Mouse (Mus musculus) inflammation-experienced regulatory T-cells, adult 6 months (primary cell): Measurements from ENCODE around the gene Smim26. TPM values are rescaled to one million over a fixed set of nuclear protein-coding genes. Genes with fewer than 3 reads are reported as not detected.
"Not testable (repeated sequence)": the region's sequence is repeated elsewhere in the genome, so short reads cannot be mapped to it uniquely, and the experiment has no call there.

Experiments
- ATAC-seq: one replicate; pipeline ENCODE4 v1.8.0; 2017
- polyA plus RNA-seq, 3 experiments: library from polyadenylated mRNA; unstranded; fragments of 100-300 nt; shearing (Covaris generic); gene quantifications; one replicate each; pipeline ENCODE4 v1.2.1; 2017

Smim26 gene
- 10 to 100 TPM; 23.4 to 29.0 (median 24.8) TPM for polyA plus RNA-seq

DNA sequence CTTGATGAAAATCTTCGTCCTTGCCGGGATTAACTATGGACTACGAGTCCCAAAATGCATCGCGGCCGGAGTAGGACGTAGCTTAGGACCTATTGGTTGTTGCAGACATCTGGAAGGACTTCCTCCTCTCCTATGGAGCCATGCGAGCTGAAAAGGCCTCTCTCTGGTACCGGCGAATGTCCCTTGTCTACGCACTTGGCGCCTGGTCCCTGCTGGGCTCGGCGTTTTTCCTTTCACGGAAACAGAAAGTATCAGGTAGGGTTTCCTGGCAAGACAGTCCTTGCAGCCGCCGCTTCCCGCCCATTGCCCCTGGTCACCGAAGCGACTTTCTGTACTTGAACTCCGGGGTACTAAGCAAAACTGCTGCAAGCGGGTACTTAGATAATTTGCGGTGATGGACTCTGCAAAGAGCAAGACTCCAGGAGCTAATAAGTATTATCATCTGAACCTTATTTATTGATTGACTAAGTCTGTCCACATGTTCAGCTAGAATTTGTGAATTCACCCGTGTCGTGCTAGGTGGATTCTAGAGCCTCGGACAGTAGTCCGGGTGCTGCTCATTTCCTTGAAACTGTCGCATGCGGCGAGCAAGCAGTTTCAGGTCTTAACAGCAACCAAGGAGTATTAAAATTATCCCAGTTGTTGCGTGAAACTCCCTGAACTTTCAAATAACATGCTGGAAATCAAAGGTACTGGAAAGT is at the start of gene Smim26:
Gene Smim26 (plus strand): TSS at position 104 of the 701 bp plus-strand sequence.
- peak; percentile 100 for ATAC-seq

DNA sequence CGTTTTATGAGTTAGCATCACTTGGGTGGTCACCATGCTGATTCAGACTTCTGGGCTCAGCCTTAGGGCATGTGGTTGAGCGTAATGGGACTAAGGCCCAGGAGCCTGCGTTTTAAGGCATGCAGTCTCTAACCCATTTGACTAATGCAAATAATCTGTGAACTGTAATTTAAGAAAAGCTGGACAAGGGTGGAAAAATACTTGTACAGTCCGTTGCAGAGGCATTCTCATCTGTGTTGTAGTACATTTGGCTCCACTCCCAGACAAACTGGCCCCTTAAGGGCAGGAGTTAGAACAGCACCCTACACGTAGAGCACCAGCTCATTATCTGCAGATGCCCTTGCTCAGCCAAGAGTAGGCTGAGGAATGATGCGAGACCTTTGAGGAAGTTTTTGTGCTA is 49.2 kb upstream of the Smim26 start:
- no peak for ATAC-seq

DNA sequence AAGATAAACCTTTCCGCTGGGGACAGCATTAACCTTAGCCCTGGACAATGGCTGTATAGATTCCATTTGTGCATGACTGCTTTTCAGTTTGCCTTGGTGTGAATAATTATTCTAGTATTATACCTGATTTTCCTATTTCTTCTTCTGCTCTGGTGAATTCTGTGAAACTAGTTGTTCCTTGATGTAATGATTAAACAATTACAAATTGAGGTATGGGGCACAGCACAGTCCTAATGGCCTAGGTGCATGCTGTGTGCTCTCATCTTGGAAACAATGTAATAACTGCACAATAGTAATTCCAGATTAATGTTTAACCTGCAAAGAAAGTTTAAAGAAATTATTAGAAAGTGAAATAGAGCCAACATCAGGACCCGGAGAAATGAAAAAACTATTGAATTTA is 48.8 kb upstream of the Smim26 start:
- no peak for ATAC-seq

DNA sequence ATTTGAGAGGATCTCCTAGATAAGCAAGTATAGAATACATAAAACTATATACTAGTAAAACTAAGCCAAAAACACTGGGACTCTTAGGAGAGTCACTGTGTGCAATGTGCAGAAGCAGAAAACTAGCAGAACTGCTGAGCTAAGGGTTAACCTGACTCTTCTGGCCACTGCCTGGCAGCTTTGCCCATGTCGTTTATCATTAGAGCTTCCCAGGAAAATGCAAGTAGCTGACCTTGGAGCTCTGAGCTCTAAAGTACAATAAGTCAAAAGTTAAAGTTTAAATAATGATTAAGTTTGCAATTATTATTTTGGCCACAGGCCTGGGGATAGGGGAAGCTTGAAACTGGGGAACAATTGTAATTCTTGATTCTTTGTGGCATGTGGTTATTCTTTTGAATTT is 48.4 kb upstream of the Smim26 start:
- no peak for ATAC-seq

DNA sequence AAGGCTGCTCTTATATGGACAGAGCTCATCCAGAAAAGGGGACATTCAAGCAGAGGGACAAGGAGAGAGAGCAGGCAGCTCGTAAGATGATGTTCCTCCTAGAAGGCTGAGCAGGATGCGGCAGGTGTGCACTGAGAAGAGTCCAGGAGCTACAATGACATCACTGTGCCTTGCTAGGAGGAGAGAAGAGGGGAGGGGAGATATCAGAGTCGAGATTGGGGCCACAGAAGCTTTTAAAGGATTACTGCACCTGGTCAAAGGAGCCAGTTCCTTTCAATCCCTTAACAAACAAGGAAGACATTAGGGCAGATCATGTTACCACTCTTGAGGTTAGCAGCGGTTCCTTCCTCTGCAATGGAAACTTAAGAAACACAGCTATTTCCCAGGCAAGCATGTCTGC is 46.3 kb upstream of the Smim26 start:
- ATAC-seq = no peak

DNA sequence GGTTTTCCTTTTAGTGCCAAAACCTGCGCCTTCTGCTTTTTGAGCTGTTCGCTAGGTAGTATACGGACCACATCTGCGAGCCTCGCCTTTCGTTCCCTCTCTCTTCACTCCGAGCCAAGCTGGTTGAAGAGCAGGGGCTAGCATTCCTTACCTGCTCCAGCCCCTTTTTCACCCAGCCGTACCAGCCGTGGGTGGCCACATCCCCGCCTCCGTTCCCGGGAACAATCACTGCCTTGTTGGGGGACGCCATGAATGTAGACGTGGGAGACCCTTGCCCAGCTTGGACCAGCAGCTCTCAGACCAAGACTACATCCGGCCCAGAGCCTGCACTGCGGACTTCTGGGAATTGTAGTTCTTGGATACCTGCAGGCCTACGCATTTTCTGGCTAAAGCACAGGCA is 43.3 kb upstream of the Smim26 start, which contains the start of gene Rbbp9:
Gene Rbbp9 (minus strand): TSS at position 341 of the 400 bp plus-strand sequence.
- peak; percentile 78 for ATAC-seq

DNA sequence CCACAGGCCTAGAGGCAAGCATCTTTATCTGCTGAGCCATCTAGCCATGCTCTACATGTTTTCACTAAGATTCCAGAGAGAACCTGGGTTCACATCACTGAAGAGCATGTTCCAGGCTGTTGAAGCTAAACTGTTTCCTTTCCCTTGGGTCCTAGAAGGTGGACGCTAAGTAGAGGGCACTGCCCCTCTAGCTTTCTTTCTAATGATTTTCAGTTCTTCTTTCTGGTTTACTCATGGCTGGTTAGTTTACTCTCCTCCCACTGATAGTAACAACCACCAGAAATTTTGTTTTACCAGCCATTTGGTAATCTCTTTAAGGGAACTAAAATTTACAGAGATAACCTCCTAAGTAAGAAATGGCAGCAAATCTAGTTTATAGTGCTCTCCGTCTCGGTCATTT is 39.9 kb upstream of the Smim26 start:
- ATAC-seq = no peak

DNA sequence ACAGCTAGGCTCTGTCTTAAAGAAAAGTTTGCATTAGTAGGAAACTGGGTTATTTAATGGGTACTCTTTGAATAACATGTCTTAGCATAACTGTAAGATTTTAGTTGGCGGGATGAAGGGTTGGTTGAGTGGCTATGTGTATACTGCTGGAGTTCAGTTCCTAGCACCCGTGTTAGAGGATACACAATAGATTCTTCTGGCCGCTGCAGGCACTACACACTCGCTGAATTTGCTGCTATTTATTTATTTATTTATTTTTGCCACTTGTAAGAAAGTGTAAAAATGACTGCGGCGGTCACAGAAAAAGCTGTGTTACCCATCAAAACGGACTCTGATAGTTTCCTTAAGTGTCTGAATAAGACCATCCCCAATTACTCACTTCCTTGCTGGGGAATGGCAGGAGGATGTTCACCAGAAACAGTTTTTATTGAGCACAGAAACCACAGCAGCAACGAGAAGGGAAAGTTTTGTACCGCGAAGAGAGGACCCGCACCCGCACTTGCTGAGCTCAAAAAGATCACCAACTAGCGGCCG is 38.5 kb upstream of the Smim26 start:
- ATAC-seq = peak; percentile 26

DNA sequence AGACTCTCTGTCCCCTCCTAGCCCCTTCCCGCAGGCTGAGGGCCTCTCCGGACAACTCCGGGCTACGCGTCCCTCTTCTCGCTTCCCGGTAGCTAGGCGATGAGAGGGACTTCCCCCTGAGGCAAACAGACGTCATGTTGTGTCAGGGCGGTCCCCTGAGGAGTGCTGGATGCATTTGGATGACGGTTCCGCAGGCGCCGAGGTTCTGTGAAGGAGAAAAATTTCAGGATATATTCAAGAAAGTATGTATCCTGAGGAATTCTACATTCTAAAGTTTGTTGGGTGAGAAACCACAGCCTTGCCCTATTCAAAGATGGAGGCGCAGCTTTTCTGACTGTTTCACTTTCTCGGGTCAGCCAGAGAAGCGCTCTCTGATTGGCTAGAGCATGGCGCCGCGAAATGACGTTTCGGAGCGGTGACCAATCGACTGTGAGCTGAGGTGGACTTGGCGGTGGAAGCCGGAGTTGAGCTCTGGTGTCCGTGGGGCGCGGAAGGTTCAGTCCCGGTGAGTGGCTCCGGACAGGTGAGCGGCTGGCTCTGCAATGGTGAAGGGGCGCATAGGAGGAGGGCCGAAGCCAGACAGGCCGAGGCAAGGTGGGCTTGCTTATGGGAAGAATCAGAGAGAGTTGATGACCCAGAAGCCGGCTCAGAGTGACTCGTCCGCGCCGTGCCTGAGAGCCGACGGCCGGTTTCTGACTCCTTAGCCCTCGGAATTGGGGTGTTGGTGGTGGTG is 37.9 kb upstream of the Smim26 start, which contains the start of gene Sec23b:
Gene Sec23b (plus strand): TSS at position 410 of the 733 bp plus-strand sequence.
- ATAC-seq = peak; percentile 96

DNA sequence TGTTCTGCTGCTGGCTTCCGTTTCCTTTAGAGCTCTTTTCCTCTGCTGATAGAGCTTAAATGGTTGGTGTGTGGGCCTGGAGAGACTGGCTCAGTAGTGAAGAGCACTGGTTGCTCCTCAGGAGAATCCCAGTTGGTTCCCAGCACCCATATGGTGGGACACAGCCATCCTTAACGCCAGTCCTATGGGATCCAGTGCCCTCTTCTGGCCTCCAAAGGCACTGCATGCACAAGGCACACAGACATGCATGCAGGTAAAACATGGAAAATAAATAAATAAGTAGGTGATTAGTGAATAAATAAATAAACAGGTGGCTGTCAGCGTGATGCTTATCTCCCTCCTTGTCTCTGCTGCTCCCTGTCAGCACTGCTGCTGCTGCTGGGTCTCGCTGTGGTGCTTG is 5.1 kb upstream of the Smim26 start:
- no peak for ATAC-seq

DNA sequence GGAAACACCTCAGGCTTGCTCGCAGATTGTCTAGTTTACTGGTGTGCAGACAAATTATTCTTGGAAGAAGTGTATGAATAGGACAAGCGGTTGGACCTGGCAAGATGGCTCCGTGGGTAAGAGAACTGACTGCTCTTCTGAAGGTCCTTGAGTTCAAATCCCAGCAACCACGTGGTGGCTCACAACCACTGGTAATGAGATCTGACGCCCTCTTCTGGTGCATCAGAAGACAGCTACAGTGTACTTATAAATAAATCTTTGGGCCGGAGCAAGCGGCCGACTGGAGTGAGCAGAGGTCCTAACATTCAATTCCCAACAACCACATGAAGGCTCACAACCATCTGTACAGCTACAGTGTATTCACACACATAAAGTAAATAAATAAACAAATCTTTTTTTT is 818 bp upstream of the Smim26 start:
- ATAC-seq = not testable (repeated sequence)

DNA sequence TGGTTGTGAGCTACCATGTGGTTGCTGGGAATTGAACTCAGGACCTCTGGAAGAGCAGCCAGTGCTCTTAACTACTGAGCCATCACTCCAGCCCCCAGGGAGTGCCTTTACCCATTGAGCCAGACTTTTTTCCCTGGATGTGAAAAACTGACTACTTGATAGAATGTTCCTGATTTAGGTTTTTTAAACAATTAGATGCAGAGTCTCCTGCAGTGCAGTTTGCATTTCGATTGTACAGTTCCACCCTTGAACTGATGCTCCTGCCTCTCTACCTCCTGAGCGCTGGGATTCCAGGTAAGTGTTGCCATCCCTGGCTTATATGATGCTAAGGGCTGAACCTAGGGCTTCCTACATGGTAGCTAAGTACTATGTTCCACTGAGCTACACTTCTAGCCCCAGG is 4.2 kb downstream of the Smim26 start:
- ATAC-seq = no peak

DNA sequence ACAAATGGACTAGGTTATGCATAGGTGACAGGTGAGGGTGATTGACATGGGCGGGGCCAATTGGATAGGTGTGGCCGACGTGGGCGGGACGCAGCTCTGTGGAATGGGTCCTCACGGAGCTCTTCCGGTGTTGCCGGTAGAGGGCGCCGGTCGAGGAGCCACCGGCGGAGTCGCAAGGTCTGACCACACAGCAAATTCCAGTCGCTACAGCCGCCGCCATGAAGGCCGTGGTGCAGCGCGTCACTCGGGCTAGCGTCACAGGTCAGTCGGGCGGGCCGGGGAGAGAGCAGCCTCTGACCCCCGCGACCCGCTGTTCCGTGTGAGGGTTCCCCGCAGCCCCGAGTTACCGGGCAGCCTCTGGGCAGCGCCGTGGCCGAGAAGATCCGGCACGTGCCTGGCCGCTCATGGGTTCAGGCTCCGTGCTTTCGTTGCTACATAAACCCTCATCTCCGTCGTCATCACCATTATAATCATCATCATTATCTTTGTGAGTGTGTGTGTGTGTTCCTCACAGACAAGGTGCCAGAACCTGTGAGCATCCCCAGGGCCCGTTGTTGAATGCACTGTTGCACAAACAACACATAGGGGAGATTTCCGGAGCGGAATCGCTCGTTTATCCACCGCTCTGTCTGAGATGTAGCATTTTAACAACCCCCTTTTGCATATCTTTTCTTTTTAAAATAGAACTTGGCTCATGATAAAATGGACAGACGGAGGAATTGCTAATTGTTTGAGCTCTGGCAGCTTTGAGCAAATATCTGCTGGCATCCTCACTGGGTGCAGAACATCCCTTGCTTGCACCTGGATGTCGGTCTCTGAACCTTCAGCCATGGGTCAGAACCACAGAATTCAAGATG is 6.2 kb downstream of the Smim26 start, which contains the start of gene Dtd1:
Gene Dtd1 (plus strand): TSS at position 67 of the 857 bp plus-strand sequence.
- peak; percentile 92 for ATAC-seq

DNA sequence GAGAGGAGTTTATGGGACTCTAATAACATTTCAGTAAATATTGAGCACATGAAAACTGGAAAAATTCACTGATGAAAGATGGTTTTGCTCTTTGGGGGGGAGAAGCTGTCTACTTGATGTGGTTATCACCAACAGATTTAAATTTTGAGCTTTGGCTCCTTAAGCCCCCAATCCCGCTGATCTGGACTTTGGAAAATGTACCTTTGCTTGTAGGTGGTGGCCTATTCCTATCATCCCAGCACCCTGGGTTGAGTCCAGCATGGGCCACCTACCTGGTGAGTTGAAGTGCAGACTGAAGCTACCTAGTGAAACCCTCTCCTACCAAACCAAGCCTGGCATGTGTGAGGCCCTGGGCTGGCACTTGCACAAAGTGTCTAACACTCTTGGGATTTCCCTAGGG is 7.7 kb downstream of the Smim26 start:
- ATAC-seq = no peak

DNA sequence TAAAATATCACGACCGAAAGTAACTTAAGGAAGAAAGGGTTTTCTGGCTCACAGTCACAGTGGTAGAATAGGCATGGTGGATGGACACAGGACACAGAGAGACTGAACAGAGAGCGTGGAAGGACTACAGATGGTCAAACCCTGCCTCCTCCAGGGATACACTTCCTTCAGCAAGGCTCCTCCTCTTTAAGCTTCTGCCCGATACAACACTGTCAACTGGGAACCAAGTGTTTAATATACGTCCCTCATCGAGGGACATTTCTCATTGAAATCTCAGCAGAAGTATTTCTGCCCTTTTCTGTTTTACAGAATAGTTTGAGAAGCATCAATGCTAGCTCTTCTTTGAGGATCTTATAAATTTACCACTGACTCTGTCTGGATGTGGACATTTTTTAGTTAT is 20.1 kb downstream of the Smim26 start:
- ATAC-seq = no peak

DNA sequence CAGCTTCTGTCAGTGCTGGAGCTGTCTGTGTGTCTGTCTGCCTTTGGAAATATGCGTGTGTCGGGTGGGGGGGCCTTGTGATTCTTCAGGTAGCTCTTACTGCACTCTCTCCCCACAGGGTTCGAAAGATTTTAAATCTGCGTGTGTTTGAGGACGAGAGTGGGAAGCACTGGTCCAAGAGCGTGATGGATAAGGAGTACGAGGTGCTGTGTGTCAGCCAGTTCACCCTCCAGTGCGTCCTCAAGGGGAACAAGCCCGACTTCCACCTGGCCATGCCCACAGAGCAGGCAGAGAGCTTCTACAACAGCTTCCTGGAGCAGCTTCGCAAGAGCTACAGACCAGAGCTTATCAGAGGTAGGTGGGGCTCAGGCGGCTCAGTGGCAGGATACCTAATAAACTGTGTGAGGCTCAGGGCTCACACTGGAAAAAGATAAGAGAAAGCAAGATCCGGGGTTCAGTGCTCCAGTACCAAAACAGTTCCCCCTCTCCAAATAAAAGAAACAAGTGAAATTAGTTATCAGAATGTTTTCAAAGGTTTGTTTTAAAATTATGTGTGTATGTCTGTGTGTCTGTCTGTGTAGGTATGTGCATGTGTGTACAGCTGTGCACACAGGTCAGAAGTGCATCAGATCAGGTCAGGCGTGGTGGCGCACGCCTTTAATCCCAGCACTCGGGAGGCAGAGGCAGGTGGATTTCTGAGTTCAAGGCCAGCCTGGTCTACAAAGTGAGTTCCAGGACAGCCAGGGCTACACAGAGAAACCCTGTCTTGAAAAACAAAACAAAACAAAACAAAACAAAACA is 23.4 kb downstream of the Smim26 start:
- no peak for ATAC-seq

DNA sequence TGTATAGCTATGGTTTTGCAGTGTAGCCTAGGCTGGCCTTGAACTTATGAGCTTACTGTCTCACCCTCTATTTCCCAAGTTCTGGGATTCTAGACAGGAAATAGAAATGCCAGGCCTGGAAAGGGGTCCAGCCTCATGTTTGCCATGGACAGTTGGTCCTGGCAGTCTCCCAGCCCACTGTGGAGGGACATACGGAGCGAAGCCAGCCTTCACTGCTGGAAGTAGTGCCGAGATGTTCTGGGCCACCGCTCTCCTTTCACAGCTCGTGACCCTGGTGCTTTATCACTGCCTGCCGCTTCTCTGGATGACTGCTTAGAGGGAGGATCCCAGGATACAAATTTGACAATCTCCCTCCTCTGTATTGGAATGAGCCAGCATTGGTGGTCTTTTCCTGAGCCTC is 27.6 kb downstream of the Smim26 start:
- ATAC-seq = no peak

DNA sequence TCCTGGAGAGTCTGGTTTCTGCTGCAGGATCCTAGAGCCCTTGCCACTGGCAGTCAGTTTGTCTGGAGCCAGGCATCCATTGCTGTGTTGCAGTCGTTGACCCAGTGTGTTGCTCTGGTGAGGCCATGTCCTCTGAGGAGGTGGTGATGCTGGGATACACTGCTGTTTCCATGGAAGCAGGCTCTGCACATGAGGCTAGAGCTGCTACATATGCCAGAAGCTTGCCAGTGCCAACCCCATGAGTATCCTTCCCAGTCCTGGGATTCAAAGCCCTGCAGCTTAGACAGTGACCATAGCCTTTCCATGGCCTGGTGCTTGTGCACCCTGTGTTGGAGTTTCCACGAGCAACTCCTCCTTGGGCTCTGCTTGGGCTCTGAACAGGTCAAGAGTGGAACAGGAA is 39.7 kb downstream of the Smim26 start:
- ATAC-seq = no peak

DNA sequence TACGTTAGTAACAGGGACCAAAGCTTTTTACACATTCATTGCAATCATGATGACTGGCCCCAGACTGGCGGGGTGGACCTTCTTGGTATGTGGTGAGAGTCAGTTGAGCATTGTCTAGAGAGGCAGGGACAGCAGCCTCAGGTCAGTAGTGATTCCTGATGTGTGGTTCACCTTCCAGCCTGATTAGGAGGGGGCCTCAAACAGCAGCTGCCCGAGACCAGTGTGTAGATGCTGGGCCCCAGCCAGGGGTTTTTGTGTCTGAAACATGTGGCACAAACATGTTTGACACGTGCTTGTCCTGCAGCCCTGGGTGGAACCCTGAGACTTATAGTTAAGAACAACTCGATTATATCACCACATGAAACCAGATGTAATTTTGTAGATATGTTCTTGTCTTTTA is 40.4 kb downstream of the Smim26 start:
- no peak for ATAC-seq

DNA sequence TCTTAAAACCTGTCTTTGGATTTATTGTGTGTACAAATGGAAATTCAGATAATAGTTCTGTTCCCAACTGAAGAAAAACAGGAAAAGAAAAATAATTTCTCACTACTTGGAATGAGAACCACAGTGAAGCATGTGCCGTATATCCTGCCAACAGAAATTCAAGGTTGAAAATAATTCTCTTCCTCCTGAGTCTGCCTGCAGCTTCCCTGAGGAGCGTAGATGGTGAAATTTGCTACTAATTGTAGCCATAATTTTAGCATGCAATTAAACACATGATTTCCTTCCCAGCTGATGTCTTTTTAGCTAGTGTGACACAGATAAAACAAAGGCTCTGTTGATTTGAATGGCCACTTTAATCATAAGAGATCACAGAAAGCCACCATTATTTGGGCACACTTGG is 40.9 kb downstream of the Smim26 start:
- ATAC-seq = no peak

DNA sequence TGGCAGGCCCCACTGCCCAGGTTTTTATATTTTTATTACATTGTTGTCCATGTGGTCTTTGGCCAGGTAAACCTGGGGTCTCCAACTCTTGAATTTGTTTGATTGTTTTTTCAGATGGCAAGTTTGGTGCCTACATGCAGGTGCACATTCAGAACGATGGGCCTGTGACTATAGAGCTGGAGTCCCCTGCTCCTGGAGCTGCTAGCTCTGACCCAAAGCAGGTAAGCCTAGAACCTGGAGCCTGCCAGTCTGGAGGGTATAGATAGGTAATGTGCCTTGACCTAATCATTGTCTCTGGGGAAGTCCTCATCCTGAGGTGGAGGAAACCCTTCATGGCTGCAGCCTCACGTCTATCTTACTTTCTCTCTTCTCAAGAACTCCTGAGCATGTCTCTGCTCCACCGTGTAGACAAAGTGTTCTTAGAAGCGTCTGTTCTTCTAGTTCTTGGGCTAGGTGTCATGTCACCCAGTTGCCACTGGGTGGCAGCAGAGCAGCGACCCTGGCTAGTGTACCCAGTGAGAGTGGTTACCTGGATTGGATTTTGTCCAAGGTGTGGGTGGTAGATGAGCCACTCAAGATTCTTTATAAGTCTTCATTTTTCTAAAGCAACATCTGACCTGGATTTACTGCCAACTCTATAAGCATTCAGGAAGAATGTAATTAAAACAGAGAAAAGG is 41.9 kb downstream of the Smim26 start:
- peak; percentile 69 for ATAC-seq
